Mouse (Mus musculus): ENCODE results near the gene Prima1.

The Prima1 gene

DNA sequence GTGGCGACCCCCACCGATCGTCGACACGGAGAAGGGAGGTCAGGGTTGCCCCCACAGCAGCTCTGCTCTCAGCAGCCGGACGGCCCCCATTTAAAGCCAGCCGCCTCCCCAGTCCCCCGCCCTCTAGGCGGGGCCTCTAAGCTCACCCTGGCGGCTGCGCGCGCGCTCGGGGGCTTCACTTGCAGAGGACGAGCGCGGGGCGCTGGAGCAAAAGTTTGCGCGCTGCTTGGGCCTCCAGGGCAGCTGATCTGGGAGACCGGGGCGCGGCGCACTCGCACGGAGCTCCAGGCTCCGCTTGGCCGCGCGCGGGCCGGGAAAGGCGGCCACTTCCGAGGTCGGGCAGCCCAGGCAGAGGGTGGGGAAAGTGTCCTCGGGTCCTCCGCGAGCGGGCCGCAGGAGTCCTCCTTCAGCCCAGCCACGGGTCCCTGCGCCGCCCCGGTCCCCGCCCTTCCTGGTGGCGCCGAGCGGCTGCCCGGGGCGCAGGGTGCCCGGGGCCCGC is at the start of gene Prima1:
Gene Prima1, minus strand, starts transcription at position 68 of the 499 bp plus-strand sequence.
- no peak for DNase-seq (ENCODE audit: extremely low spot score, low read depth, low spot score)

DNA sequence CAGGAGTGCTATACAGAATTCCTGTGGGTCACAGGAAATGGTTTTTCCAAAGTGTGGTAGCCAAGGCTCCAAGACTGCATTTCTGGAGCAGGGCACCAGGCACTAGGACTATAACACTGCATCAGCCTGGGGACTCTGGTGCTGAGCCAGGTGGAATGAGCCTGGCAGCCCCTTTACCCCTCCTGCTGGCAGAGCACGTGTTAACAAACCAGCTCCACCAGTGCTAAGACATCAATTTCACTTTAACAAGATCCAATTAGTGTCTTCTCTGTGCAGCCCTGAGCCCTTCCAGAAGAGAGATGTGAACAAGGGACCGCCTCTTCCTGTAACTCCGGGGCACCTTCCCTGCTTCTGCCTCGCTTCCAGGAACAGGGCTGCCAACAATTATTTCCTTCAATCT is 45.3 kb upstream of the Prima1 start:
- DNase-seq (ENCODE audit: extremely low spot score, low read depth, low spot score), result no peak

DNA sequence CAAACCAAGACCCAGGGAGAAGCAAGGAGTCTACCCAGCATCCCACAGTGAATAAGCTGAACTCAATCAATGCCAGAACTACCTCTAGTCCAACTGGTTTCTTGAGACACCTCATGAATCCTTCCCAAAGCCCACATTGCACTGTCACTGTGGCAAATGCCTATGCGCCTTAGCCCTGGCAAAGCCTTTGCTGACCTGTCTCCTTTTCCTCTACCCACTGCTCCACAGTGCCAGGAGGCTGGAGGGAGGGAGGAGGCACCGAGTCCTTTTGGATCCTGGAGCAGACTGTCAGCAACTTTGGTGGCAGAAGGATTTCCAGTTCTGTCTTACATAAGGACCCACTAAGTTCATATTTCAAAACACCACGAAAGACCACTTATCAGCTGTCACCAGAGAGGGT is 41.5 kb upstream of the Prima1 start:
- DNase-seq (ENCODE audit: extremely low spot score, low read depth, low spot score), result no peak

DNA sequence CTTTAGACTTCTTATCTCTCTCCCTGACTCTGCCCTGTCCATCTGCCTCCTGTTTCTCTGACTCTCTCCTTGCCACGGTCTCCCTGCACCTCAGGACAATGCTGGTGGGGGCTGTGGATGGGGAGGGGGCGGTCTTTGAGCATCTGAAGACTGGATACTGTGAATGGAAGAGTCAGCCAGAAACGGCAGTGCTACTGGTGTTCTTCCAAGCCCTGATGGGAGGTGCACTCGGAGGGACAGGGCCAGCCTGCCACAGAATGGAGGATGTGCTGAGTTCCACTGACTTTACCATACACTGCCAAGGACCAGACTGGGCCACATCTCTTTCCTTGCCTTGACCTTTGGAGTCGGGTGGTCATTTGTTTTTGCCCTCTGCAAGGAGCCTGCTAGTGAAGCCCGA is 41.0 kb upstream of the Prima1 start:
- DNase-seq (ENCODE audit: extremely low spot score, low read depth, low spot score), result no peak

DNA sequence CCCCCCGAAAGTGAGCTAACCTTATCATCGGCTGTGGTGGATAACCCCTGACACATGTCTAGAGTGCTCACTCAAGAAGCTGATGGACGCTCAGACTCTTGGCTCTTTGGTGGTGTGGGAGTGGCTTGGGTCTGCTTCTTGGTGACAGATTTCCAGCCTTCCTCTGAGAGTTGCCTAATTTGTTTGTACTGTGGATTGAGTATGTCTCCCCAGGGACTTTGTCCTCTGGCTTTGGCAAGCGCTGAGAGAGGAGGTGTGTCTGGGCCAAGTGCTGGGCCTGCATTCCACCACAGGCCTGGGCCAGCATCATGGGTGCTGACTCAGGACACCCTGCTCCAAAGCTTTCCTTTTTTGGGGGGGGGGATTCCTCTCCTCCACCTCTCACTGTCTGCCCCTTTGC is 40.0 kb upstream of the Prima1 start:
- no peak for DNase-seq (ENCODE audit: extremely low spot score, low read depth, low spot score)

DNA sequence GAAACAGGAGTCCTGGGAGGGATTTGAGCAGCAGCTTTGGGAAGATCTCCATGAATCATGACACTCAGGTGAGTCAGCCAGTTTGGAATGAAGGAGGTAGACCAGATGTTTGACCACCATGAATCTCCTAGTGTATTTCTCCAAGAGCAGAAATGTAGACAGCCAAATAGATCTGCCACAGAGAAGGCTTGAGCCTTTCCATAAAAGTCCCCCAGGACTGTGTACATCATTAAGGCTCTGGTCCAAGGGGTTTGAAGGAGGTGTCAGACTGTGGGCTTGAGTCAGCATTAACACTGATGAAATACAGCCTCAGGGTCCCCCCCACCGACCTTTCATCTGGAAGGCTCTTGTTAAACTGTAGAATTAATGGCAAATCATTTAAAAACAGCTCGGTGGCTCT is 39.5 kb upstream of the Prima1 start:
- no peak for DNase-seq (ENCODE audit: extremely low spot score, low read depth, low spot score)

DNA sequence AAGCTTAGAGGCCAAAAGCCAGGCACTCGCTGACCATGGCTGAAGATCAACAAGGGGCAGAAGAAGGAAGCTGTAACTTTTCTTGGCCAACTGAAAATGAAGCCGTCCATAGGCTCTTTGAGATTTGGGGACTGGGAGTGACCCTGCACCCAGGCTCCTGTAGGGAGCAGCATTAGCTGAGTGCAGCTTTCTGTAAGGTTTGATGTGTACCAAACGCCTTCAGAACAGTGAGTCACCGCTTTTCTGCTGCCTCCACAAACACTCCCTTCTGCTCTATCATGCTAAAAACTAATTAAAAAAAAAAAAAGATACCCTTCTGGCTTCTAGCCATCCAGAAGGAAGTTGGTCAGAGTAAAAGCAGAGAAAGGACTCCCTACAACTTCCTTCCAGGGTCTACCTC is 34.5 kb upstream of the Prima1 start:
- DNase-seq (ENCODE audit: extremely low spot score, low read depth, low spot score), result no peak

DNA sequence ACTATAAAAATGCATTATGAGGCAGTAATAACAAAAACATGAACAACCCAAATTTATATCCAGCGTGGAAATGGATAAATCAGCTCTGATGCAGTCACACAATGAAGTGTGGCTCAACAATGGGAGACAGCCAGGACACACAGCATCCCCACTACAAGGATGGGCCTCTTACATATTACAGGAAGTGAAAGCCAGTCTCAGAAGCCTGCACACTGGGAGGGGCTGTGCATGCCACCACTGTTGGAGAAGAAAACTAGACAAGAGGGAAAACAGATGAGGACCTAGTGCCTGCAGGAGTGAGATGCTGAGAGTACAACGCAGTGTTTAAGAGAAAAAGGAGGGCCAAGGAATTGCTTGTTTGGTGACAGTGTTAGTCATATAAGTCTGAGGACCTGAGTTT is 31.8 kb upstream of the Prima1 start:
- DNase-seq (ENCODE audit: extremely low spot score, low read depth, low spot score), result no peak

DNA sequence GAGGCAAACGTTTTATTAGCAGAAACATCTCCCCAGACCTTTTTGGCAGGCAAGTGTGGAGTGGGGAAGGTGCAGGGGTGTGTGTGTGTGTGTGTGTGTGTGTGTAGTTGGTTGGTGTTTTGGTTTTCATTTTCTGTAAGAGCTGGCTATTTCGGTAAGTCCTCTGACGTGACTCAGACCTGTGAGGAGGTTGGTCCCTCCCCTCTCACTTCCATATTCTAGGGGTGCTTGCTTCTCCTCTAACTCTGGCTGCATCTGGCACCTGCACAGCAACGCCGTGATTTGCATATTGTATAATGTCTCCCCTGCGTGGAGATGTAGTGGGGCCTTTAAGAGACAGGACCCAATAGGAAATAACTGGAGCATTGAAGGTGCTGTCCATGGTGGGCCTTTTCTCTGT is 31.1 kb upstream of the Prima1 start:
- DNase-seq (ENCODE audit: extremely low spot score, low read depth, low spot score), result no peak

DNA sequence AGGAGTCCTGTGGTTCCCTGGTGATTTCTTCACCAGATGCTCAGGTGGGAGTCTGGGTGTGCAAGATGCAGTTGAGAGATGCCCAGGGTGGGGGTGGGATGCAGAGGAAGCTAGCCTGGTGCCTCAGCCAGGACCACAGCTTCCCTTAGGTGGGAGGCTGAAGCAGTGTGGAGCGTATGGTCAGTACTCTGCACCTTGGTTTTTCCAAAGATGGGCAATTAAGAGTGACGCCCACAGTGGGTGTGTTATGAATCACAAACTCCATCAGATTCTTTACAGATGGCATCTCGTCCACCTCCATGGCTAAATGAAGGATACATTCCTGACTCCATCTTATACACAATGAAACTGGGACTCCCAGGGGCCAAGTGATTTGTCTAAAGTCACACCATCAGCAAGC is 30.2 kb upstream of the Prima1 start:
- no peak for DNase-seq (ENCODE audit: extremely low spot score, low read depth, low spot score)

DNA sequence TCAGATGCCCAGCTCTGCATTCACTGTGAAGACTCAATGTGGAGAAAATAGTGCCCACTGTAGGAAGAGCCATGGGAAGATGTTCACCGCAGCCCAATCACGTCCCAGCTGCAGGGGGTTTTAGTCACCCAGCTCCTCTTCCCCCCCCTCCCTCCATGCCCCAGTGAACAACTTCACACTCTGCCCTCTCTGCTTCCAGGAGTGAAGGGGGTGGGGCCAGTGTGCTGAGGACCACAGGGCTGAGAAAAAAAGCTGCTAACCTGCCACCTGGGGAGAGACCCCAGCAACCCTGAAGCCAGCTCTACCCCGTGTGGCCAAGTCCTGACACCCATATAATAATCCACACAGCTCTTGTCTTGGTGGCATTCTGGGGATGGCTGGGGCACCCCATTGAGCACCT is 24.7 kb upstream of the Prima1 start:
- DNase-seq (ENCODE audit: extremely low spot score, low read depth, low spot score), result no peak

DNA sequence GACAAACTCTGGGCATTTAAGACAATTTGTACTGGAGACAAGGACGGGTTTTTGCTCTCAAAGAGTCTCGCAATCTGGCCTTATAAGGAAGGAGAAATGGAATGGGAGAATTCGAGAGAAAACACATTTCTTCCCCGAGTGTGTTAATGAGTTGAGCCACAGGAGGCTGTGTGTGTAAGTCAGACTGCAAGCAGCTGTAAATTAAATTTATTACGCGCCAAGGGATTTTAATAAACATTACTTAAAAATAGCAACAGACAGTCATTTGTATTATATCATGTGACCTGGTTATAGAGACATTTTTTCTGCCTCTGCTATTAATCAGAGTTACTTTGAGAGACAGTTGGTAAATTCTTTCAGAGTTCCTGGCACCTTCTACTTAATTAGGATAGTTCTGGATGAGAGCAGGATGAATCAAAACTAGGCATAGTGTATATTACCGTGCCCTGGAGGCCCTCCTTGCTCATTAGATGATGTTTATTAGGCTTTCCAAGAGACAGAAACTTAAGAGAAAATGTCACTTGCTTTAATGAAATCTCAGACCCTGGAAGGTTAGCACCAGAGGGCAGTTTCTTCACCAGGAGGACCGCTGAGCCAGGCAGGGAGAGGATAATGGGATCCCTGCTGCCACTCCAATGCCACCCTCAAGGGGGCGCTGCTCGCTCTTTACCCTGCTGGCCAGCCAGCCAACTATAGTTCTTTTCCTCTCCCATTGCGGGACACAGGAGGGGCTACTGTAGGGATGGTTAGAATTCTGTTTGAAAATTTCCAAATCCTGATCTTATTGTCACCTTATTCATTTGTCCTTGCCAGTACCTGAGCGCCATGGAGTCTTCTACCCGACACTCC is 20.3 kb upstream of the Prima1 start:
- no peak for DNase-seq (ENCODE audit: extremely low spot score, low read depth, low spot score)

DNA sequence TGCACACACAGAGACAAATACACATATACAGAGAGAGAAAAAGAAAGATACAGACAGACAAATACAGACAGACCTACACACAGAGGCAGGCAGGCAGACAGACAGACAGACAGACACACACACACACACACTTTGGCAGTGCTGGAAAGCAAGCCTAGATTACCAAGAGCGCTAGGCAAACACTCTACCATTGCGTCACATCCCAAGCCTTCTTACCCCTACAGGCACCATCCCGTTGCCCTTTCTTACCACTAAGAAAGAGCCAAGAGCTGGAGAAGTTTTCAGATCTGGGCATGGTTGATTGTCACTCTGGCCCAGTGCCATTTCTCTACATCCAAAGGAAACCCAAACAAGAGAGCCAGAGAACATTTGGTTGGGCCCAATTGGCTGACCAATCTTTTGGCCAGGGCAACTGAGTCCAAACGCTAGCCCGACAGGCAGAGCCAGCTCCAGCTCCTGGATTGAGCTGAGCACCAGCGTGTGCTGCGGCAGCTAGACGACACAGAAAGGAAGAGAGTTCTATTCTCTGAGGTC is 11.0 kb upstream of the Prima1 start:
- DNase-seq (ENCODE audit: extremely low spot score, low read depth, low spot score), result no peak

DNA sequence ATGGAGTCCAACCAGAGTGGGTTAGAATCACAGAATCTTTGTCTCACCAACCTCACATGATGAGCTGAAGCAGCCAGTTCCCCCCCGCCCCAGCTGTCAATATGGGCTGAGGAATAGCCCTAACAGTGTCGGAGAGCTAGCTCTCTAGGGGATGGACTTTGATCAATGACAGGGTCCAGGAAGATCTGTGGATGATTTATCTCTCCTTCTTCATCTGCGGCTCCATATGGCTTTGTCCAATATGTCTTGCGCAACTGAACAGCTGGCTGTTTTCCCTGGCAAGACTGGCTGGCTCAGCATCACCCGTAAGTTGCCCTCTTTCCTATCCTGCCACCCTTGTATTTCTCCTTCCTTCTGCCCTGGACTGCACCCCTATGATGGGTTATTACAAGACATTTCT is 9.2 kb upstream of the Prima1 start:
- no peak for DNase-seq (ENCODE audit: extremely low spot score, low read depth, low spot score)

DNA sequence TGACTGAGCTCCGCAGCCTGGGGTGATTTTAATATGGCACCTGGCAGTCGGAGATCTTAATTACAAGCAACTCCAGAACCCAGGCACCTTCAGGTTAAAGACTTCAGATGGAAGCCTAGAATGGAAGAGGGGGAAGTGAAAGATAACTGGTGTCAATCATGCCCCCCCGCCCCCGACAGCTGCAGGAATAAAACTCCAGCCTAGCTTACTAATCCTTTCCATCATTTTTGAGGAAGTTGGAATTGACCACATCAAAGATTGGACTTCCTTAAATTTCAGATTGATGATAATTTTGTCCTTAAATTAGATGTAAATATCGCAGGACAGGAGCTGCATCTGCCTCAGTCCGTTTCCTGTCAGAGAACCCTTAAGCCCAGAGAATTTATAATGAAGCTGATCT is 8.4 kb upstream of the Prima1 start:
- DNase-seq (ENCODE audit: extremely low spot score, low read depth, low spot score), result no peak

DNA sequence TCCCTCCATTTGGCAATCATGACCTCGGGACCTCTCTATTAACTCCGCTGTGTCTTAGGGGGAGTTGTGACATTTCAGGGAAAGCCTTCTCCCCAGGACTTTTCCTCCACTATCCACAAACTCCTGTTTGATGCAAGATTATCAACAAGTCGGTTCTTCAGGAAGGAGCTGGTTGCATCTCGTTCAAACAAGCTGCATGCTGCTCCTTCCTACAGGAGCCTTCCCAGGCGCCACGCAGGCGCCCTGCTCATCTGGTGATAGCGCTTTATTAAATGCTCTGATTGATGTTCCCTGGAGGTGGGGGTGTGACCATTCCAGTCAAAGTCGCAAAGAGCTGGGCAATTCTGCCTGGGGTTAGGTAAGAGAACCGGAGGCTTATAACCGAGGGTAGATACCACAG is 1.1 kb upstream of the Prima1 start:
- no peak for DNase-seq (ENCODE audit: extremely low spot score, low read depth, low spot score)

DNA sequence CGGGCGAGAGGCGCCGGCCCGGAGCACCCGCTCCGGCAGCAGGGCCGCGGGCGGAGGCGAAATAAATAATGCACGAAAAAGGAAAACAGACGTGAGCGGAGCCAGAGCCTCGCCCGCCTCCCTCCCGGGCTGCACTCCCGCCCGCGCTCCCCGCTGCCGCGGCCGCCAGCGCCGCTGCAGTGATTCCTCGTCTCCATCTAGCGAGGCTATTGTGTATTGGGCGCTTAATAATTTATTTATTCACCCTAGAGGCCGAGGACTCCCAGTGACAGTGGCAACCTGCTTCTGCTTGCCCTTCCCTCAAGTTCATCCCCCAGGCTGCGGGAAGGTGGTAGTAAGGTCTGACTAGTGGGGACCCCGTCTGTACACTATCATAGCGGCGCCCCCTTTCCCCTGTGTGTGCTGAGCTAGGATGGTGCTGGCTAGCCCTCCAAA is 658 bp upstream of the Prima1 start:
- no peak for DNase-seq (ENCODE audit: extremely low spot score, low read depth, low spot score)

DNA sequence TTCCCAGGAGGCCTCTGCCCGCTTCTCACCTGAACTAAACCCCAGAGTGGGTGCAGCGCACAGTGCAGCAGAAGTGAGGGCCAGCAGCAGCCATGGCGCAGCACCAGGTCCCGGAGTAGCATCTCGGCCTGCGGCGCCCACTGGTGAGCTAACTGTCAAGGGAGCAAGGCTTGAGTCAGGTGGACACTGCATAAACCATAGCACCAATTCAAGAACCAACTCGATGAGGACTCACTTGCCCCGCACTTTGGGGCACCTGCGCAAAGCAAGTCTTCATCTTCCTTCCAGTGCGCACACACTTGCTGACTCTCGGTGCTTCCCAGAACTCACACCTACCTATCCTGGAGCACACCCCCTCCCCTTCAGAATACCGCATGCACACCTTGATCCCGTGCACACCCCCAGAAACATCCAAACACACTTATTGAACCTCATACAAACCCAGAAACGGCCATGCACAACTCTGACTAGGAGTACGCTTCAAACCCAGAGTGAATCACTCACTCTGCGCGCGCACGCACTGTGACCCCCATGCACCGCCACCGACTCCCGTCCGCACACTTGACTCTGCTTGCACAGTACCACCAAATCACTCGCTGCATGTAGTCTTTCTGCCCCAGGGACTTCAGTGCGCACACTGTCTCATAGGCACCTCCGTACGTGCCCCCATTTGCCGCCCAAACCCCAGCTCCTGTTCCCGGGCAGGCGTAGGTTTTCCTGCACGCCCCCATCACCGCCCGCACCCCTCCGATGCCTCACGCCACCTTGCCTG is 453 bp downstream of the Prima1 start:
- DNase-seq (ENCODE audit: extremely low spot score, low read depth, low spot score), result no peak

DNA sequence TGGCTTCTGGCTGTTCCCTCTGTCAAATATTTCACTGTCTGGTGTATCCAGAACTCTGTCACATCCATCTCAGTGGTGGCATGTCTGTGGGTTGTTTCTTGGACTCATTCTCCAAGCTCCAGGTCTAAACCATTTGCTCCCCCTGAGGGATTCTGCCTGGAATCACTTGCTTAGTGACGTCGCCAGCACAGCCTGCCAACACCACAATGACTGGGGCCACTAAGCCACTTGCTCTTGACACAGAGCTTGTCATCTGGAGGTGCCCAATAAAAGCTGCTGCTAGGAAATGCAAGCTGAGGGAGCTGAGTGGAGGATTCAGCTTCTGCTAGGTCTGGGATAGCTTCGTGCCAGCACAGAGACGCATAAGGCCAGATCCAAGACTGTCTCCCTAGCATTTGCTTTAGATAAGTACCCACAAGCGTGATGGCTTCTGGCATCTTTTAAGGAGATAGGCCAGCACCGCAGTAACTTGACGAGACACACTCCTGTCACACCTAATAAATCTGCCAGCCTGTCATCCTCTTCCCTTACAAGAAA is 3.0 kb downstream of the Prima1 start:
- DNase-seq (ENCODE audit: extremely low spot score, low read depth, low spot score), result no peak

DNA sequence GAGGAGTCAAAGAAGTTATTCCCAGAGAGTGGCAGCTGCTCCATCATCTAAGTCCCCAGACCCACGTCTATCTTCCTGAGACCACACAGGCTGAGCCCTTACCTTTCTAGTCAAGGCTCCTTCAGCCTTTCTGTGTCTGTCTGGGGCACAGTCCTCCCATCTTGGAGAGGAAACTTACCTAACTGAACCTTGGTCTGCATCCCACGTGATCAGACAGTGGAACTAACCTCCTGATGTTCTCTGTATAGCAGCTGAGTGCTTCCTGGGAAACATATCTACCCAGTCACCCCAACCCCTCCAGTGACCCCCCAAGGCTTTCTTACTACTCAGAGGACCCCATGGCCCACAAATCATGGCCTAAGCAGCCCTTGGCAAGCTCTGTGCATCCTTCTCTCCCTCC is 6.1 kb downstream of the Prima1 start:
- DNase-seq (ENCODE audit: extremely low spot score, low read depth, low spot score), result no peak

DNA sequence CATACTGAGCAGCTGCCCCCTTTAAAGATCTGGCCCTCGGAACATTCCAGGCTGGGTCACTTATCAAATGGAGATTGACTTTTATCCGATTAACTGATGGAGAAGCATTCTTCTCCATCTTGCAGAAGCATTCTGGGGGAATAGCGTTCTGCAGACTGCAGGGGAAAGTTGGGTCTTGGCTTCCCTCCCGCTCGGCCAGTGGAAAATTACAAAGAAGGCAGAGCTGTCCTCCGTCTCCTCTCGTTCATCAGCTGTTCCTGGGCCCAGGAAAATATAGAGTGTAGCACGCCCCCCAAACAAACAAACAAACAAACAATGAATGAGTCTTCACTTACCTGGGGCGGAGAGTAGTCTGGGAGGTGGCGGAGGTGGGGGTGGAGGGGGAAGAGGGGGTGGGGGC is 6.7 kb downstream of the Prima1 start:
- DNase-seq (ENCODE audit: extremely low spot score, low read depth, low spot score), result no peak

DNA sequence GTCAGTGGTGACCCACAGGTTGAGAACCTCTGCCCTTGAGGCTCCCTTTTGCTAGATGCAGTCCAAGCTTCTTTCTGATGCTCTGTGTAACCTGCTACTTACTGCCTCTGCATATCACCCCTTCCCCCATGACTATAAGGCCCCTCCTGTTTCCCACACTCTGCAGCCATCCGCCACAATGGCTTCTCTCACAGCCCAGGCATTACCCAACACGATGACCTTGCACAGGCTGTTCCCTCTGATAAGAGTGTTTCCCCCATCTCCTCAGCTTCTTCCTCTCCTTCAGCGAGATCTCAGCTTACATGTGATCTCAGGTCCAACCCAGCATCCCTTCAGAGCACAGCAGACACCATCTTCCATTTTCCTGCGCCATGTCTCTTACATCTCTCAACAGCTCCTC is 12.9 kb downstream of the Prima1 start:
- DNase-seq (ENCODE audit: extremely low spot score, low read depth, low spot score), result no peak

All from hindlimb bud, embryonic 11.5 days (tissue).